Mouse (Mus musculus) stomach, postnatal 0 days (tissue): ENCODE data around the gene Fbxl5. TPM values are rescaled to one million over a fixed set of nuclear protein-coding genes. Genes with fewer than 3 reads are reported as not detected.

Source experiments
- ATAC-seq: fragments of 200-750 bp; cut with Nextera tagmentation; 2 replicates; pipeline ENCODE4 v1.8.0; 2017; ENCODE audit not compliant: low FRiP score, low TSS enrichment
- DNase-seq: peaks from one replicate; pipeline ENCODE4 v3.0.0-alpha.2; 2016; ENCODE audit warnings: low spot score
- H3K27ac ChIP-seq: fragments of 300-500 bp; sonication (generic); replicated peaks from 2 replicates; pipeline ENCODE4 v1.5.1; 2014; ENCODE audit warnings: mild to moderate bottlenecking, control low read depth
- H3K27me3 ChIP-seq: fragments of 300-500 bp; sonication (generic); 2 replicates; pipeline ENCODE4 v1.6.1; 2014; ENCODE audit warnings: low read length; ENCODE audit not compliant: control insufficient read depth, insufficient read depth
- H3K36me3 ChIP-seq: fragments of 300-500 bp; sonication (generic); 2 replicates; pipeline ENCODE4 v1.6.1; 2014; ENCODE audit warnings: low read length, mixed read lengths; ENCODE audit not compliant: control insufficient read depth, insufficient read depth
- H3K4me1 ChIP-seq: fragments of 300-500 bp; sonication (generic); replicated peaks from 2 replicates; pipeline ENCODE4 v1.6.1; 2014; ENCODE audit warnings: antibody characterized with exemption; ENCODE audit not compliant: control insufficient read depth, insufficient read depth
- H3K4me2 ChIP-seq: fragments of 300-500 bp; sonication (generic); replicated peaks from 2 replicates; pipeline ENCODE4 v1.6.1; 2014; ENCODE audit warnings: low read depth, mild to moderate bottlenecking, control low read depth, moderate library complexity
- H3K4me3 ChIP-seq: fragments of 300-500 bp; sonication (generic); 2 replicates; pipeline ENCODE4 v1.5.1; 2014; ENCODE audit warnings: low read depth, low read length, control low read depth
- H3K9ac ChIP-seq: fragments of 300-500 bp; sonication (generic); 2 replicates; pipeline ENCODE4 v1.6.1; 2014; ENCODE audit warnings: mild to moderate bottlenecking, low read length, control low read depth, mixed read lengths
- H3K9me3 ChIP-seq: fragments of 300-500 bp; sonication (generic); 2 replicates; pipeline ENCODE4 v1.6.1; 2016; ENCODE audit warnings: low read length; ENCODE audit not compliant: control insufficient read depth
- CTCF ChIP-seq: IDR thresholded peaks from 2 replicates; pipeline ENCODE4 v1.5.1; 2016; ENCODE audit warnings: antibody characterized with exemption, low read depth, mild to moderate bottlenecking, moderate library complexity
- EP300 ChIP-seq: optimal IDR thresholded peaks from 2 replicates; pipeline ENCODE3; 2016; ENCODE audit warnings: antibody characterized with exemption
- WGBS: fragments of 180-500 bp; shearing (Covaris S2); extraction: QIAGEN DNeasy Blood & Tissue Kit; methylation state at CpG from one replicate; pipeline ENCODE4 v1.1.7; 2014; 5-methylcytosine and 5-hydroxymethylcytosine counted together
- polyA plus RNA-seq: library from polyadenylated mRNA; unstranded; fragments of >200 nt; fragmentation: Nextera tagmentation; extraction: Ambion mirVana; gene quantifications from 2 replicates; pipeline ENCODE4 v1.2.1, GENCODE M21; 2015

Gene Fbxl5
- polyA plus RNA-seq, 1 experiment from 2014 or later: 44.0 TPM

DNA sequence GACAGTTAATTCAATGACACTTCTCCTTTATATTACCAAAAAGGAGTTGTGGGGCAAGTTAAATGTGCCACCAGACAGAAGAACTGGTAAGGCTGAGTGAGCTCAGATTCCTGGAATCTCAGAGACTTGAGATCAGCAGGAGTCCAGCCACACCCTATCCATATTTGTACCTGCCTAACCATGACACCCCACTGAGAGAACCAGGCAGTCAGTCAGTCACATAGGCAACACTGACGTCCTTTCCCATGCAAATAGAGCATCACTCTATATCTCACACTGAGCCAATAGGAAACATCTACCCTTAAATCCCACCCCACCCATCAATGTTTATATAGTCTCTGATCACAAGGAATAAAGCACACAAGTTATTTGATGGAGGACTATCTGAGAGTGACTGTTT is 5.7 kb downstream of the Fbxl5 start:
- 30% methylated on average over 1 of the region's 1 CpGs for WGBS
- no peaks in the 10 kb centered on the region for H3K36me3 ChIP-seq
- no peaks in the 10 kb centered on the region for H3K4me1 ChIP-seq
- H3K4me3 ChIP-seq: no peak overlapping the region
- H3K27ac ChIP-seq: no peak overlapping the region
- no peaks in the 10 kb centered on the region for H3K9me3 ChIP-seq
- DNase-seq (no peak), ATAC-seq (peak; percentile 78)
- no peak overlapping the region for H3K9ac ChIP-seq
- H3K4me2 ChIP-seq: no peak overlapping the region
- no peak for TF ChIP-seq EP300
- no peak for TF ChIP-seq CTCF
- no peaks in the 10 kb centered on the region for H3K27me3 ChIP-seq

- no peak overlapping the region for H3K27ac ChIP-seq
- DNase-seq (no peak), ATAC-seq (no peak)
- H3K9me3 ChIP-seq: no peaks in the 10 kb centered on the region
- H3K4me1 ChIP-seq: no peaks in the 10 kb centered on the region
- H3K4me3 ChIP-seq: no peak overlapping the region
- H3K4me2 ChIP-seq: no peak overlapping the region
- TF ChIP-seq CTCF (no peak), EP300 (no peak)
- WGBS: 82% methylated on average over 2 of the region's 2 CpGs
- no peaks in the 10 kb centered on the region for H3K27me3 ChIP-seq
- no peaks in the 10 kb centered on the region for H3K36me3 ChIP-seq
- no peak overlapping the region for H3K9ac ChIP-seq
These were observed 6.9 kb downstream of the Fbxl5 start for GRCm38 (mm10) chr5:43814536-43814935.

DNA sequence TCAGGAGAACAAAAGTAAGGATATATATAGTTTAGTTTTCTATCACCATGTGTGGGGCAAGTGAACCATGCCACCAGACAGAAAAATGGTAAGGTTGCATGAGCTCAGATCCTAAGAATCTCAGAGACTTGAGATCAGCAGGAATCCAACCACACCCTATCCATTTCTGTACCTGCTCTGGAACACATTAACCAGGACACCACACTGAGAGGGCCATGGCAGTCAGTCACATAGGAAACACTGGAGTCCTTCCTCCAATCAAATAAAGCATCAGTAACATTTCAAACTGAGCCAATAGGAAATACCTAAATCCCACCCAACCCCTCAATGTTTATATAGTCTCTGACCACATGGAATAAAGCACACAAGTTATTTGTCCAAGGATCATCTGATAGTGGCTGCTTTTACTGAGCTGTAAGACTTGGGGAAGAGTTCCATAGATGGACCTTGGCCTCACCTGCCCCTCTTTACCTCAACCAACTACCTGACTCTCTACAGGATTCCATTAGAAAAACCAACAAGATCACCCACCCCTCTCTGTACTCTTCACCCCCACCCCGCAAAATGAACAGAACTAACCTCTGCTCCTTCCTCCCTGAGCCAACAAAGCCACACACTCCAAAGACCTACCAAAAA is 10.9 kb downstream of the Fbxl5 start:
- Histone ChIP-seq H3K9ac (no peak overlapping the region), H3K36me3 (no peaks in the 10 kb centered on the region), H3K27me3 (no peaks in the 10 kb centered on the region), H3K4me2 (no peak overlapping the region), H3K4me3 (no peak overlapping the region), H3K4me1 (no peaks in the 10 kb centered on the region), H3K9me3 (no peaks in the 10 kb centered on the region), H3K27ac (no peak overlapping the region)
- DNase-seq: no peak
- WGBS: 69% methylated on average over 1 of the region's 1 CpGs
- no peak for TF ChIP-seq CTCF
- no peak for TF ChIP-seq EP300
- ATAC-seq: peak; percentile 70

DNA sequence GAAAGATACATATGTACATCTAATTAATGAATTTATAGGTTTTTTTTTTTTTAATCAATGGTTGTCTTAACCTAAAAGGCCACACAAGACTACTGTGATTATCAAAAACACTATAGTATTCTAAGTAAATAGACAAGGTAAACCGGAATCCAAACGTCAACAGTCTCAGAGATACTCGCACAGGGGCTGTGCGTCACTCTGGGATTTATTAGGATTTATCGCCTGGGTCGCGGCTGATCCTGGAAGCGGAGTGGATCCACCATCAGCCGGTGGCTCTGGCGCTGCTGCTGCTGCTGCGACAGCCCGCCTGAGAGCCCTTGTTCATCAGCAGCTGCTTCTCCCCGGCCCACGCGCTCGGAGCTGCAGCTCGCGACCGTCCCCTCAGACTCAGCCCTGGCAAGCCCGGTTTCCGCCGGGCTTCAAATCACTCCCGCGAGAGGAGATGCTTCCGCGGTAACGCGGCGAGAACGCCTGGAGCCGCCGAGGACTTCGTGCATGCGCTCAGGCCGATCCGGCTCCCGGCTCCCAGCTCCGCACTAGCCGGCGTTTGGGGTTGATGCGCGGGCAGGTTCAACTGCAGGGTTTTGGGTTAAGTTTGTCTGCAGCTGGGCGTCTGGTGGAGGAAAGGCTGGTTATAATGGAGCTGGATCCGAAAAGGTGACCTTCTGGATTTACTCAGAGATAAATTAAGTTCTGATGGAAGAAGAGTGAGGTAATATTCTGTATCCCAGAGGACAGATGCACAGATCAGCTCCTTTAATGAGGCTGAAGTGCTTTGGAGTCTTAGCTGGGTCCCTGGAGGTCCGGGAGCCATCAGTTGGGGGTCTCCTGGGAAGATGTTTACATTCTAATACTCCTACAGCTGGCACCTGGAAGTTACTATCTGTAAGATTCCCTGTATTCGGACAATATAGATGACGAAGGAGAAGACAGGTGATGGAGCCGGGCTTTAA is 13.4 kb downstream of the Fbxl5 start:
- TF ChIP-seq EP300: peak; percentile 90
- no peak for TF ChIP-seq CTCF
- no peaks in the 10 kb centered on the region for H3K27me3 ChIP-seq
- no peaks in the 10 kb centered on the region for H3K4me1 ChIP-seq
- peak overlapping the region; percentile 76 for H3K4me2 ChIP-seq
- H3K27ac ChIP-seq: peak overlapping the region; percentile 83
- 5% methylated on average over 48 of the region's 48 CpGs for WGBS
- peak overlapping the region; percentile 64 for H3K9ac ChIP-seq
- peak overlapping the region; percentile 44 for H3K4me3 ChIP-seq
- no peaks in the 10 kb centered on the region for H3K9me3 ChIP-seq
- H3K36me3 ChIP-seq: no peaks in the 10 kb centered on the region
- ATAC-seq (peak; percentile 92), DNase-seq (peak; percentile 90)

GRCm38 (mm10) chr5:43806914-43807313 is 14.5 kb downstream of the Fbxl5 start:
- no peaks in the 10 kb centered on the region for H3K9me3 ChIP-seq

More at GRCm38 (mm10) chr5:43806914-43807313, 14.5 kb downstream of the Fbxl5 start:
- ATAC-seq (no peak), DNase-seq (no peak)
- H3K4me1 ChIP-seq: no peaks in the 10 kb centered on the region
- no peaks in the 10 kb centered on the region for H3K36me3 ChIP-seq
- no peak overlapping the region for H3K9ac ChIP-seq
- TF ChIP-seq CTCF: no peak
- no peak for TF ChIP-seq EP300
- no peak overlapping the region for H3K4me3 ChIP-seq
- 60% methylated on average over 4 of the region's 4 CpGs for WGBS
- no peak overlapping the region for H3K4me2 ChIP-seq
- H3K27me3 ChIP-seq: no peaks in the 10 kb centered on the region
- 0 out of 2 replicates have a peak overlapping the region, but pooled peaks have one; percentile 40 for H3K27ac ChIP-seq
